Mouse (Mus musculus) MEL (cell line): ENCODE data around the gene Eml1. TPM values are rescaled to one million over a fixed set of nuclear protein-coding genes. Genes with fewer than 3 reads are reported as not detected.

Source experiments
- DNase-seq: peaks from one replicate; pipeline ENCODE4 v3.0.0; 2011; ENCODE audit warnings: low read depth, low spot score
- H3K27ac ChIP-seq: 2 replicates; pipeline ENCODE4 v1.5.1; 2012; ENCODE audit warnings: low read depth, mild to moderate bottlenecking, control low read depth, low read length, moderate library complexity; ENCODE audit not compliant: control insufficient read depth
- H3K27me3 ChIP-seq, 2 experiments: fragments of 150-350 bp in 1 of 2; sonication (generic) in 1 of 2; 2 replicates each; pipeline ENCODE4 v1.6.1; 2012; ENCODE audit warnings: low read length in 2 of 2, mild to moderate bottlenecking in 2 of 2, improper control_type of control experiment in 1 of 2, moderate library complexity in 1 of 2; ENCODE audit not compliant: insufficient read depth in 2 of 2, control insufficient read depth in 1 of 2
- H3K36me3 ChIP-seq, 2 experiments: 2 replicates each; pipeline ENCODE4 v1.6.1; 2012 to 2014; ENCODE audit warnings: low read length in 2 of 2, improper control_type of control experiment in 1 of 2, inconsistent platforms in 1 of 2, mild to moderate bottlenecking in 1 of 2; ENCODE audit not compliant: insufficient read depth in 2 of 2, control insufficient read depth in 1 of 2
- H3K4me1 ChIP-seq, 2 experiments: fragments of 150-350 bp in 1 of 2; sonication (generic) in 1 of 2; 2 replicates each; pipeline ENCODE4 v1.6.1; 2012; ENCODE audit warnings: low read length in 2 of 2, improper control_type of control experiment in 1 of 2, mild to moderate bottlenecking in 1 of 2; ENCODE audit not compliant: insufficient read depth in 2 of 2, control insufficient read depth in 1 of 2
- H3K4me3 ChIP-seq, 2 experiments: fragments of 150-350 bp in 1 of 2; sonication (generic) in 1 of 2; 2 replicates each; pipeline ENCODE4 v1.5.1; 2012; ENCODE audit warnings: low read depth in 2 of 2, low read length in 2 of 2, mild to moderate bottlenecking in 2 of 2, moderate library complexity in 2 of 2, control low read depth in 1 of 2, improper control_type of control experiment in 1 of 2; ENCODE audit not compliant: control insufficient read depth in 1 of 2, insufficient read depth in 1 of 2
- H3K79me2 ChIP-seq: 2 replicates; pipeline ENCODE4 v1.6.1; 2012; ENCODE audit warnings: mild to moderate bottlenecking, low read length, moderate library complexity; ENCODE audit not compliant: control insufficient read depth, poor library complexity, insufficient read depth
- H3K9ac ChIP-seq: 2 replicates; pipeline ENCODE4 v1.6.1; 2012; ENCODE audit warnings: low read depth, mild to moderate bottlenecking, control low read depth, low read length, moderate library complexity; ENCODE audit not compliant: control insufficient read depth, poor library complexity, severe bottlenecking
- H3K9me3 ChIP-seq: fragments of 150-350 bp; sonication (generic); replicated peaks from 2 replicates; pipeline ENCODE4 v1.6.1; 2012; ENCODE audit warnings: mild to moderate bottlenecking, low read length, improper control_type of control experiment, moderate library complexity; ENCODE audit not compliant: insufficient read depth
- BHLHE40 ChIP-seq: IDR thresholded peaks from 2 replicates; pipeline ENCODE4 v1.6.1; 2012; ENCODE audit warnings: low read depth, mild to moderate bottlenecking, inconsistent platforms, low read length, improper control_type of control experiment, borderline replicate concordance
- CTCF ChIP-seq, 3 experiments: IDR thresholded peaks in 2 of 3; conservative IDR thresholded peaks in 1 of 3; 2 replicates each; pipeline ENCODE4 v1.5.1; 2011 to 2012; ENCODE audit warnings: low read length in 3 of 3, low read depth in 2 of 3, mild to moderate bottlenecking in 2 of 3, improper control_type of control experiment in 1 of 3, inconsistent platforms in 1 of 3, mixed read lengths in 1 of 3, moderate library complexity in 1 of 3; ENCODE audit not compliant: control insufficient read depth in 1 of 3, insufficient read depth in 1 of 3, poor library complexity in 1 of 3, severe bottlenecking in 1 of 3
- E2F4 ChIP-seq: IDR thresholded peaks from 2 replicates; pipeline ENCODE4 v1.6.1; 2011; ENCODE audit warnings: low read depth, low read length, improper control_type of control experiment, borderline replicate concordance
- ELF1 ChIP-seq: IDR thresholded peaks from 2 replicates; pipeline ENCODE4 v1.6.1; 2014; ENCODE audit warnings: low read depth, mild to moderate bottlenecking, inconsistent platforms, low read length, improper control_type of control experiment, moderate library complexity
- EP300 ChIP-seq, 2 experiments: IDR thresholded peaks; 2 replicates each; pipeline ENCODE4 v1.6.1; 2011; ENCODE audit warnings: improper control_type of control experiment in 2 of 2, low read length in 2 of 2, low read depth in 1 of 2, mild to moderate bottlenecking in 1 of 2
- HCFC1 ChIP-seq: IDR thresholded peaks from 2 replicates; pipeline ENCODE4 v1.6.1; 2012; ENCODE audit warnings: low read depth, mild to moderate bottlenecking, inconsistent platforms, low read length, improper control_type of control experiment, moderate library complexity
- JUND ChIP-seq: IDR thresholded peaks from 2 replicates; pipeline ENCODE4 v1.6.1; 2011; ENCODE audit warnings: low read depth, mild to moderate bottlenecking, improper control_type of control experiment, low read length
- KAT2A ChIP-seq: conservative IDR thresholded peaks from 2 replicates; pipeline ENCODE4 v1.6.1; 2012; ENCODE audit warnings: low read depth, low read length, improper control_type of control experiment, inconsistent platforms
- MXI1 ChIP-seq: IDR thresholded peaks from 2 replicates; pipeline ENCODE4 v1.6.1; 2011; ENCODE audit warnings: mild to moderate bottlenecking, low read depth, low read length, improper control_type of control experiment
- MYC ChIP-seq: IDR thresholded peaks from 2 replicates; pipeline ENCODE4 v1.6.1; 2011; ENCODE audit warnings: low read depth, mild to moderate bottlenecking, low read length, improper control_type of control experiment, moderate library complexity
- NELFE ChIP-seq: IDR thresholded peaks from 2 replicates; pipeline ENCODE4 v1.6.1; 2011; ENCODE audit warnings: low read depth, low read length, improper control_type of control experiment
- POLR2AphosphoS2 ChIP-seq: IDR thresholded peaks from 2 replicates; pipeline ENCODE4 v1.6.1; 2011; ENCODE audit warnings: low read length, improper control_type of control experiment
- POLR2AphosphoS5 ChIP-seq: IDR thresholded peaks from 2 replicates; pipeline ENCODE4 v1.6.1; 2012; ENCODE audit warnings: low read depth, borderline replicate concordance, mild to moderate bottlenecking, inconsistent platforms, low read length, moderate library complexity, mixed read lengths
- RCOR1 ChIP-seq: IDR thresholded peaks from 2 replicates; pipeline ENCODE4 v1.6.1; 2012; ENCODE audit warnings: low read depth, mild to moderate bottlenecking, inconsistent platforms, low read length, improper control_type of control experiment
- SMC3 ChIP-seq: IDR thresholded peaks from 2 replicates; pipeline ENCODE4 v1.6.1; 2011; ENCODE audit warnings: low read depth, low read length, improper control_type of control experiment
- TCF12 ChIP-seq: IDR thresholded peaks from 2 replicates; pipeline ENCODE4 v1.6.1; 2014; ENCODE audit warnings: low read depth, mild to moderate bottlenecking, inconsistent platforms, low read length, improper control_type of control experiment, moderate library complexity
- UBTF ChIP-seq: IDR thresholded peaks from 2 replicates; pipeline ENCODE4 v1.6.1; 2012; ENCODE audit warnings: low read depth, mild to moderate bottlenecking, inconsistent platforms, low read length, improper control_type of control experiment, moderate library complexity, borderline replicate concordance; ENCODE audit not compliant: insufficient read depth
- USF1 ChIP-seq: IDR thresholded peaks from 2 replicates; pipeline ENCODE4 v1.6.1; 2014; ENCODE audit warnings: low read depth, mild to moderate bottlenecking, inconsistent platforms, low read length, improper control_type of control experiment, moderate library complexity
- USF2 ChIP-seq, 2 experiments: IDR thresholded peaks; 2 replicates each; pipeline ENCODE4 v1.6.1; 2011 to 2012; ENCODE audit warnings: improper control_type of control experiment in 2 of 2, low read length in 2 of 2, borderline replicate concordance in 1 of 2, inconsistent platforms in 1 of 2, low read depth in 1 of 2, mild to moderate bottlenecking in 1 of 2; ENCODE audit not compliant: insufficient read depth in 1 of 2
- ZC3H11A ChIP-seq: IDR thresholded peaks from 2 replicates; pipeline ENCODE4 v1.6.1; 2012; ENCODE audit warnings: low read depth, mild to moderate bottlenecking, inconsistent platforms, low read length, improper control_type of control experiment
- ZKSCAN1 ChIP-seq: IDR thresholded peaks from 2 replicates; pipeline ENCODE4 v1.6.1; 2012; ENCODE audit warnings: low read depth, mild to moderate bottlenecking, inconsistent platforms, low read length, improper control_type of control experiment, moderate library complexity
- ZMIZ1 ChIP-seq: IDR thresholded peaks from 2 replicates; pipeline ENCODE4 v1.6.1; 2012; ENCODE audit warnings: low read depth, mild to moderate bottlenecking, inconsistent platforms, low read length, improper control_type of control experiment, moderate library complexity
- polyA plus RNA-seq, 2 experiments: library from polyadenylated mRNA; stranded (reverse) in 1 of 2; unstranded in 1 of 2; fragments of >175 nt in 1 of 2; fragments of >200 nt in 1 of 2; gene quantifications; 2 replicates each; pipeline versions ENCODE4 v1.2.1 to v1.2.4; 2012; ENCODE audit warnings: low replicate concordance in 2 of 2, low read depth in 1 of 2; ENCODE audit not compliant: insufficient read length in 2 of 2, insufficient read depth in 1 of 2, missing spikeins in 1 of 2
- total RNA-seq: library from RNA; depleted of rRNA; stranded (reverse); fragments of 300-350 nt; gene quantifications from 2 replicates; pipeline ENCODE4 v1.2.3, GENCODE M21; 2012

The Eml1 gene
- total and polyA plus RNA-seq, 3 experiments = not detected

- Histone ChIP-seq H3K79me2 (no peaks in the 10 kb centered on the region), H3K27me3 (no peaks in the 10 kb centered on the region), H3K9me3 (no peaks in the 10 kb centered on the region), H3K4me3 (no peak overlapping the region), H3K27ac (no peak overlapping the region), H3K4me1 (no peaks in the 10 kb centered on the region), H3K36me3 (no peaks in the 10 kb centered on the region), H3K9ac (no peak overlapping the region)
- no peak for DNase-seq
- TF ChIP-seq ZKSCAN1 (no peak), ZC3H11A (no peak), POLR2AphosphoS2 (no peak), NELFE (no peak), KAT2A (no peak), JUND (no peak), RCOR1 (no peak)
Measured at GRCm38 (mm10) chr12:108348151-108348550, 22.6 kb upstream of the Eml1 start.

GRCm38 (mm10) chr12:108349026-108349425 is 21.7 kb upstream of the Eml1 start:
- H3K4me1 ChIP-seq = no peaks in the 10 kb centered on the region
- H3K27me3 ChIP-seq = no peaks in the 10 kb centered on the region
- no peaks in the 10 kb centered on the region for H3K79me2 ChIP-seq
- TF ChIP-seq ZMIZ1 (no peak), USF1 (no peak), JUND (no peak), ELF1 (no peak), MYC (no peak), CTCF (IDR thresholded peaks at IDR 0.05 in 2 of 3, conservative IDR thresholded peaks at IDR 0.05 in 1 of 3; ENCODE audit: control insufficient read depth in 1 of 3, insufficient read depth in 1 of 3, low read depth in 2 of 3, low read length in 3 of 3, poor library complexity in 1 of 3, severe bottlenecking in 1 of 3) (no peak), USF2 (IDR thresholded peaks at IDR 0.05; ENCODE audit: borderline replicate concordance in 1 of 2, insufficient read depth in 1 of 2, low read depth in 1 of 2, low read length in 2 of 2) (no peak), POLR2AphosphoS5 (no peak), UBTF (no peak), HCFC1 (no peak), RCOR1 (no peak), E2F4 (no peak), EP300 (IDR thresholded peaks at IDR 0.05; ENCODE audit: low read depth in 1 of 2, low read length in 2 of 2) (no peak), SMC3 (no peak), MXI1 (no peak), BHLHE40 (no peak), TCF12 (no peak), ZC3H11A (no peak)
- H3K36me3 ChIP-seq = no peaks in the 10 kb centered on the region
- no peak for DNase-seq
- no peak overlapping the region for H3K4me3 ChIP-seq
- no peak overlapping the region for H3K27ac ChIP-seq
- no peak overlapping the region for H3K9ac ChIP-seq
- no peaks in the 10 kb centered on the region for H3K9me3 ChIP-seq
